Mouse (Mus musculus): ENCODE data around the gene Nfkbib. TPM values are rescaled to one million over a fixed set of nuclear protein-coding genes. Genes with fewer than 3 reads are reported as not detected.

Gene Nfkbib
- polyA plus RNA-seq, 1 experiment from 2014 or later = 42.2 TPM

- no peak within 1 kb of the TSS for H3K4me3 ChIP-seq (replicated peaks; ENCODE audit: low read depth, low read length)
- H3K9me3 ChIP-seq (replicated peaks; ENCODE audit: low read length) = no peaks in the 10 kb centered on the region
- no peaks in the 10 kb centered on the region for H3K27me3 ChIP-seq (ENCODE audit: insufficient read depth, low read length)
- H3K9ac ChIP-seq (ENCODE audit: low read depth, low read length) = no peak within 1 kb of the TSS
- no peak for ATAC-seq (replicated peaks; ENCODE audit: low FRiP score, low read depth)
- TF ChIP-seq CTCF (IDR thresholded peaks at IDR 0.05; ENCODE audit: low read depth) = no peak
- 67% methylated on average over 4 of the region's 5 CpGs for WGBS
- no peaks in the 10 kb centered on the region for H3K36me3 ChIP-seq (ENCODE audit: insufficient read depth, low read length)
- peak within 1 kb of the TSS; percentile 31 for H3K27ac ChIP-seq
- H3K4me2 ChIP-seq (ENCODE audit: low read length) = no peak within 1 kb of the TSS
- no peak for DNase-seq (ENCODE audit: low spot score)
- peaks cover 6% of the 10 kb centered on the region; the same call in 1 of the 2 replicates for H3K4me1 ChIP-seq (replicated peaks; ENCODE audit: insufficient read depth, low read length)
Measured at GRCm38 (mm10) chr7:28788307-28789195, 21.2 kb upstream of the Nfkbib start, which contains the start of gene Rinl. Gene Rinl (plus strand): TSS chr7:28788969.

GRCm38 (mm10) chr7:28787884-28788283 lies 20.6 kb upstream of the Nfkbib start:
- no peak overlapping the region for H3K9ac ChIP-seq (ENCODE audit: low read depth, low read length)
- H3K4me1 ChIP-seq (replicated peaks; ENCODE audit: insufficient read depth, low read length) = peaks cover 6% of the 10 kb centered on the region; the same call in 1 of the 2 replicates
- no peaks in the 10 kb centered on the region for H3K36me3 ChIP-seq (ENCODE audit: insufficient read depth, low read length)
- ATAC-seq (replicated peaks; ENCODE audit: low FRiP score, low read depth) = no peak
- no peak for TF ChIP-seq CTCF (IDR thresholded peaks at IDR 0.05; ENCODE audit: low read depth)
- 94% methylated on average over 9 of the region's 9 CpGs for WGBS
- no peak for DNase-seq (ENCODE audit: low spot score)
- no peaks in the 10 kb centered on the region for H3K27me3 ChIP-seq (ENCODE audit: insufficient read depth, low read length)
- H3K27ac ChIP-seq = no peak overlapping the region
- no peak overlapping the region for H3K4me3 ChIP-seq (replicated peaks; ENCODE audit: low read depth, low read length)
- H3K4me2 ChIP-seq (ENCODE audit: low read length) = no peak overlapping the region
- H3K9me3 ChIP-seq (replicated peaks; ENCODE audit: low read length) = no peaks in the 10 kb centered on the region

DNA sequence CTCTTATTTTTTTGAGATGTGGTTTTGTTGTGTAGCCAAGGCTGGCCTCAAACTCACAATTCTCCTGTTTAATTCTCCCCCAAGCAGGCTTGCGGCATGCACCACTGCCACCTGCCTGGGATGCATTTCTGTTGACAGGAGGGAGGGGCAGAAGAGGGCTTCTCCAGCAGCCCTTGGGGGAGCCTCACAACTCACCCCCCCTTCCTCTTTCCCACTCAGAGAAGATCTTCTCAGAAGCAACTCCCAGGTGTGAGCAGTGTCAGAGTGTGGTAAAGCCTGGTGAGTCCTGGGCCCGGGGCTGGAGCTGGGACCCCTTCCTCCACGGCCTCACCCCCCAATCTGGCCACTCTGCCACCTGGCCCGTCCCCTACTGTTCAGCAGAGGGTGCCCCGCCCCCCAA lies 17.8 kb upstream of the Nfkbib start:
- no peak overlapping the region for H3K9ac ChIP-seq (ENCODE audit: low read depth, low read length)
- no peak overlapping the region for H3K4me2 ChIP-seq (ENCODE audit: low read length)
- H3K4me1 ChIP-seq (replicated peaks; ENCODE audit: insufficient read depth, low read length) = peaks cover 6% of the 10 kb centered on the region; the same call in 1 of the 2 replicates
- ATAC-seq (replicated peaks; ENCODE audit: low FRiP score, low read depth) (no peak), DNase-seq (ENCODE audit: low spot score) (no peak)
- WGBS = 79% methylated on average over 5 of the region's 5 CpGs
- H3K9me3 ChIP-seq (replicated peaks; ENCODE audit: low read length) = no peaks in the 10 kb centered on the region
- no peak for TF ChIP-seq CTCF (IDR thresholded peaks at IDR 0.05; ENCODE audit: low read depth)
- H3K4me3 ChIP-seq (replicated peaks; ENCODE audit: low read depth, low read length) = no peak overlapping the region
- H3K27ac ChIP-seq = no peak overlapping the region
- H3K27me3 ChIP-seq (ENCODE audit: insufficient read depth, low read length) = no peaks in the 10 kb centered on the region
- H3K36me3 ChIP-seq (ENCODE audit: insufficient read depth, low read length) = no peaks in the 10 kb centered on the region

DNA sequence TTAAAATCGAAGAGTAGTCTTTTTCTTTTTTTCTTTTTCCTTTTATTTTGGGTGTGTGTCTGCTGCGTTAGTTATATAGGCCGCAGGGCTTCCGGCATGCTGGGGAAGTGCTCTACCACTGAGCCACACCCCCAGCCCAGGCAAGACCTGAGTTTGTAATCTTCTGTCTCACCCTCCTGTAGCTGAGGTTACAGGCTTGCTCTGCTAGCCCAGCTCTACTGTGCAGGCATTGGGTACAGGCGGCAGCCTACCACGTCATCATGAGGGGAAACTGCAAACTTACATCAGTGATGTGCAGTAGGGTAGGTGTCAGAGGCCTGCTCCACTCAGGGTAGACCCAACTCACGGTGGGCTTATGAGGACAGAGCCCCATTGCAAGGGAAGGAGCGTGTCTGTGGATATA lies 13.9 kb upstream of the Nfkbib start:
- no peak overlapping the region for H3K9ac ChIP-seq (ENCODE audit: low read depth, low read length)
- DNase-seq (ENCODE audit: low spot score) (no peak), ATAC-seq (replicated peaks; ENCODE audit: low FRiP score, low read depth) (no peak)
- no peaks in the 10 kb centered on the region for H3K27me3 ChIP-seq (ENCODE audit: insufficient read depth, low read length)
- TF ChIP-seq CTCF (IDR thresholded peaks at IDR 0.05; ENCODE audit: low read depth) = no peak
- no peaks in the 10 kb centered on the region for H3K9me3 ChIP-seq (replicated peaks; ENCODE audit: low read length)
- no peak overlapping the region for H3K4me2 ChIP-seq (ENCODE audit: low read length)
- WGBS = 92% methylated on average over 8 of the region's 8 CpGs
- H3K27ac ChIP-seq = no peak overlapping the region
- H3K4me3 ChIP-seq (replicated peaks; ENCODE audit: low read depth, low read length) = no peak overlapping the region
- H3K36me3 ChIP-seq (ENCODE audit: insufficient read depth, low read length) = peaks cover 4% of the 10 kb centered on the region
- no peaks in the 10 kb centered on the region for H3K4me1 ChIP-seq (replicated peaks; ENCODE audit: insufficient read depth, low read length)

- Histone ChIP-seq H3K9me3 (replicated peaks; ENCODE audit: low read length) (no peaks in the 10 kb centered on the region), H3K4me3 (replicated peaks; ENCODE audit: low read depth, low read length) (no peak overlapping the region), H3K4me2 (ENCODE audit: low read length) (no peak overlapping the region), H3K4me1 (replicated peaks; ENCODE audit: insufficient read depth, low read length) (no peaks in the 10 kb centered on the region), H3K27ac (no peak overlapping the region), H3K36me3 (ENCODE audit: insufficient read depth, low read length) (peaks cover 4% of the 10 kb centered on the region), H3K27me3 (ENCODE audit: insufficient read depth, low read length) (no peaks in the 10 kb centered on the region), H3K9ac (ENCODE audit: low read depth, low read length) (no peak overlapping the region)
- 71% methylated on average over 7 of the region's 7 CpGs for WGBS
- no peak for DNase-seq (ENCODE audit: low spot score)
- ATAC-seq (replicated peaks; ENCODE audit: low FRiP score, low read depth) = no peak
- TF ChIP-seq CTCF (IDR thresholded peaks at IDR 0.05; ENCODE audit: low read depth) = no peak
Measured at GRCm38 (mm10) chr7:28780857-28781256, 13.5 kb upstream of the Nfkbib start.

DNA sequence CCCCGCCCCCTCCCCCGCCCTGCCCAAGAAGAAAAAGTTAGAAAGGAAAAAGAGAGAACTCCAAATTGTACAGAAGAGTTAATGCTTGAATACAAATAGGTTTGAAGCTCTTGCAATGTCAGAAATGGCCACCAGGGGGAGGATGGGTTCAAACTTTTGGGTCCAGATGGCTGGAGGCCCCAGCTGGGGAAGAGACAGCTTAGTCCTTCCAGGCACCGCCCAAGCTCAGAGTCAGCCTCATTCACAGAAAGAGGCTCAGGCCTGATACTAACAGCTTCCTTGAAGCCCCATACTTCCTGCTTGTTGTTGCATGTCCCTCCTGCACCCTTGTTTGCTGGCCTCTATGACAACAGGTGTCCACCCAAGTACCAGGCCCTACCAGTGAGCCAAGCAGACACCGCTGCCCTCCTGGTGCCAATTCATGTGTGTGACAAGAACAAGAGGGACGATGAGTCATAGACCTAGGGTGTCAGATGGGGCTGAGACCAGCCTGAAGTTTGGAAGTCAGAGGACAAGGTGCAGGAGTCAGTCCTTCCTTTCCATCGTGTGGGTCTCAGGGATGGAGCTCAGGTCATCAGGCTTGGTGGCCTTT lies 12.9 kb upstream of the Nfkbib start:
- DNase-seq (ENCODE audit: low spot score) = peak; percentile 92
- no peak overlapping the region for H3K4me2 ChIP-seq (ENCODE audit: low read length)
- peak; percentile 30; the same call in 1 of the 2 replicates for ATAC-seq (replicated peaks; ENCODE audit: low FRiP score, low read depth)
- H3K36me3 ChIP-seq (ENCODE audit: insufficient read depth, low read length) = peaks cover 4% of the 10 kb centered on the region
- no peaks in the 10 kb centered on the region for H3K9me3 ChIP-seq (replicated peaks; ENCODE audit: low read length)
- no peaks in the 10 kb centered on the region for H3K27me3 ChIP-seq (ENCODE audit: insufficient read depth, low read length)
- H3K27ac ChIP-seq = no peak overlapping the region; the same call in 1 of the 2 replicates
- H3K4me3 ChIP-seq (replicated peaks; ENCODE audit: low read depth, low read length) = no peak overlapping the region
- WGBS = 41% methylated on average over 6 of the region's 6 CpGs
- no peak overlapping the region for H3K9ac ChIP-seq (ENCODE audit: low read depth, low read length)
- H3K4me1 ChIP-seq (replicated peaks; ENCODE audit: insufficient read depth, low read length) = no peaks in the 10 kb centered on the region
- TF ChIP-seq CTCF (IDR thresholded peaks at IDR 0.05; ENCODE audit: low read depth) = peak; percentile 87
